Mouse (Mus musculus): ENCODE measurements around the gene Gm17720.

- TF ChIP-seq CTCF (IDR thresholded peaks at IDR 0.05; ENCODE audit: insufficient read depth, low read depth, low read length) (no peak), POLR2A (IDR thresholded peaks at IDR 0.05; ENCODE audit: insufficient read depth, low read depth, low read length) (no peak)
Observed at GRCm38 (mm10) chr8:110100907-110101306, 1.6 kb downstream of the Gm17720 start, which contains the start of gene Gm21964.
